Mouse (Mus musculus) hindbrain, embryonic 15.5 days (tissue): Measurements from ENCODE around the gene Atp6v0e2. TPM values are rescaled to one million over a fixed set of nuclear protein-coding genes. Genes with fewer than 3 reads are reported as not detected.

Source experiments
- ATAC-seq: fragments of 200-750 bp; cut with Nextera tagmentation; 2 replicates; pipeline ENCODE4 v1.8.0; 2017; ENCODE audit warnings: low read depth, moderate number of reproducible peaks, moderate TSS enrichment; ENCODE audit not compliant: low FRiP score
- H3K27ac ChIP-seq: fragments of 300-500 bp; sonication (generic); replicated peaks from 2 replicates; pipeline ENCODE4 v1.5.1; 2015; ENCODE audit warnings: mild to moderate bottlenecking, inconsistent platforms
- H3K27me3 ChIP-seq: fragments of 300-500 bp; sonication (generic); 2 replicates; pipeline ENCODE4 v1.6.1; 2015; ENCODE audit warnings: control low read depth, inconsistent platforms
- H3K36me3 ChIP-seq: fragments of 300-500 bp; sonication (generic); 2 replicates; pipeline ENCODE4 v1.6.1; 2015; ENCODE audit warnings: control low read depth, inconsistent platforms
- H3K4me1 ChIP-seq: fragments of 300-500 bp; sonication (generic); replicated peaks from 2 replicates; pipeline ENCODE4 v1.6.1; 2015; ENCODE audit warnings: control low read depth, inconsistent platforms
- H3K4me2 ChIP-seq: fragments of 300-500 bp; sonication (generic); 2 replicates; pipeline ENCODE4 v1.6.1; 2015; ENCODE audit warnings: moderate library complexity, mild to moderate bottlenecking, inconsistent platforms
- H3K4me3 ChIP-seq: fragments of 300-500 bp; sonication (generic); 2 replicates; pipeline ENCODE4 v1.5.1; 2015; ENCODE audit warnings: mild to moderate bottlenecking, inconsistent platforms
- H3K9ac ChIP-seq: fragments of 300-500 bp; sonication (generic); 2 replicates; pipeline ENCODE4 v1.6.1; 2015; ENCODE audit warnings: inconsistent platforms
- H3K9me3 ChIP-seq: fragments of 300-500 bp; sonication (generic); 2 replicates; pipeline ENCODE4 v1.6.1; 2016; ENCODE audit warnings: control low read depth, inconsistent platforms
- WGBS: fragments of 180-500 bp; shearing (Covaris S2); methylation state at CpG from one replicate; pipeline ENCODE4 v1.1.7; 2015; 5-methylcytosine and 5-hydroxymethylcytosine counted together
- polyA plus RNA-seq: library from polyadenylated mRNA; unstranded; fragments of >200 nt; fragmentation: Nextera tagmentation; extraction: Ambion mirVana; gene quantifications from 2 replicates; pipeline ENCODE4 v1.2.1, GENCODE M21; 2015

Gene Atp6v0e2
- 296 and 311 TPM in 2 replicates for polyA plus RNA-seq

- H3K9ac ChIP-seq, result peak within 1 kb of the TSS; percentile 82
- H3K4me3 ChIP-seq, result peak within 1 kb of the TSS; percentile 59
- peaks cover 13% of the 10 kb centered on the region for H3K36me3 ChIP-seq
- no peaks in the 10 kb centered on the region for H3K9me3 ChIP-seq
- H3K27me3 ChIP-seq, result no peaks in the 10 kb centered on the region
- peak within 1 kb of the TSS; percentile 72 for H3K4me2 ChIP-seq
- peak within 1 kb of the TSS; percentile 83 for H3K27ac ChIP-seq
- WGBS, result 3% methylated on average over 38 of the region's 38 CpGs
- peak; percentile 96 for ATAC-seq
- H3K4me1 ChIP-seq, result peaks cover 30% of the 10 kb centered on the region
Measured at GRCm38 (mm10) chr6:48537105-48537954, at the start of gene Atp6v0e2. TSS of gene Atp6v0e2 (plus strand) at chr6:48537615.

- 21% methylated on average over 16 of the region's 25 CpGs for whole genome bisulfite sequencing
- no peaks in the 10 kb centered on the region for H3K27me3 ChIP-seq
- no peak overlapping the region for H3K4me3 ChIP-seq
- no peak overlapping the region for H3K27ac ChIP-seq
- no peaks in the 10 kb centered on the region for H3K36me3 ChIP-seq
- no peaks in the 10 kb centered on the region for H3K9me3 ChIP-seq
- no peak overlapping the region for H3K9ac ChIP-seq
- ATAC-seq, result no peak
- peak overlapping the region; percentile 44 for H3K4me2 ChIP-seq
- peaks cover 5% of the 10 kb centered on the region; the same call in 1 of the 2 replicates for H3K4me1 ChIP-seq
Measured at GRCm38 (mm10) chr6:48487747-48488725, 49.4 kb upstream of the Atp6v0e2 start.

- Histone ChIP-seq H3K4me2 (no peak overlapping the region), H3K36me3 (no peaks in the 10 kb centered on the region), H3K9ac (no peak overlapping the region), H3K27me3 (no peaks in the 10 kb centered on the region), H3K4me1 (peaks cover 5% of the 10 kb centered on the region; the same call in 1 of the 2 replicates), H3K27ac (no peak overlapping the region), H3K9me3 (no peaks in the 10 kb centered on the region), H3K4me3 (no peak overlapping the region)
- WGBS, result 74% methylated on average over 3 of the region's 3 CpGs
- no peak for ATAC-seq
Measured at GRCm38 (mm10) chr6:48489741-48490140, 47.7 kb upstream of the Atp6v0e2 start.

GRCm38 (mm10) chr6:48491361-48491760 lies 46.1 kb upstream of the Atp6v0e2 start:
- Histone ChIP-seq H3K4me2 (no peak overlapping the region), H3K9ac (no peak overlapping the region), H3K27me3 (no peaks in the 10 kb centered on the region), H3K4me3 (no peak overlapping the region), H3K36me3 (no peaks in the 10 kb centered on the region), H3K27ac (no peak overlapping the region), H3K9me3 (no peaks in the 10 kb centered on the region), H3K4me1 (peaks cover 5% of the 10 kb centered on the region; the same call in 1 of the 2 replicates)
- 75% methylated on average over 9 of the region's 9 CpGs for WGBS
- no peak for ATAC-seq

- no peaks in the 10 kb centered on the region for H3K36me3 ChIP-seq
- H3K4me2 ChIP-seq, result no peak overlapping the region
- H3K27me3 ChIP-seq, result no peaks in the 10 kb centered on the region
- no peak overlapping the region for H3K27ac ChIP-seq
- no peaks in the 10 kb centered on the region for H3K9me3 ChIP-seq
- WGBS, result 7% methylated on average over 8 of the region's 8 CpGs
- H3K4me1 ChIP-seq, result no peaks in the 10 kb centered on the region; the same call in 1 of the 2 replicates
- ATAC-seq, result no peak
- no peak overlapping the region for H3K9ac ChIP-seq
- no peak overlapping the region for H3K4me3 ChIP-seq
Measured at GRCm38 (mm10) chr6:48493136-48493730, 44.2 kb upstream of the Atp6v0e2 start.

- H3K27me3 ChIP-seq, result no peaks in the 10 kb centered on the region
- H3K9ac ChIP-seq, result no peak overlapping the region
- no peaks in the 10 kb centered on the region for H3K4me1 ChIP-seq
- no peaks in the 10 kb centered on the region for H3K36me3 ChIP-seq
- H3K27ac ChIP-seq, result no peak overlapping the region
- no peak for ATAC-seq
- H3K9me3 ChIP-seq, result no peaks in the 10 kb centered on the region
- WGBS, result 87% methylated on average over 4 of the region's 4 CpGs
- no peak overlapping the region for H3K4me3 ChIP-seq
- H3K4me2 ChIP-seq, result no peak overlapping the region
Measured at GRCm38 (mm10) chr6:48497521-48497920, 39.9 kb upstream of the Atp6v0e2 start.

- ATAC-seq, result peak; percentile 56
- Histone ChIP-seq H3K9me3 (no peaks in the 10 kb centered on the region), H3K4me2 (peak overlapping the region; percentile 90), H3K4me1 (peaks cover 12% of the 10 kb centered on the region), H3K4me3 (peak overlapping the region; percentile 74), H3K9ac (no peak overlapping the region), H3K36me3 (no peaks in the 10 kb centered on the region), H3K27me3 (no peaks in the 10 kb centered on the region), H3K27ac (no peak overlapping the region)
- WGBS, result 6% methylated on average over 2 of the region's 2 CpGs
Measured at GRCm38 (mm10) chr6:48503847-48504240, 33.6 kb upstream of the Atp6v0e2 start.

GRCm38 (mm10) chr6:48504241-48504854 lies 33.1 kb upstream of the Atp6v0e2 start:
- peak; percentile 98 for ATAC-seq
- H3K9ac ChIP-seq, result peak overlapping the region; percentile 68
- H3K4me1 ChIP-seq, result peaks cover 12% of the 10 kb centered on the region
- peak overlapping the region; percentile 74 for H3K27ac ChIP-seq
- H3K27me3 ChIP-seq, result no peaks in the 10 kb centered on the region
- H3K9me3 ChIP-seq, result no peaks in the 10 kb centered on the region
- peak overlapping the region; percentile 74 for H3K4me3 ChIP-seq
- H3K4me2 ChIP-seq, result peak overlapping the region; percentile 90
- no peaks in the 10 kb centered on the region for H3K36me3 ChIP-seq
- WGBS, result 0% methylated on average over 26 of the region's 26 CpGs

GRCm38 (mm10) chr6:48508087-48508486 lies 29.3 kb upstream of the Atp6v0e2 start:
- WGBS, result 75% methylated on average over 4 of the region's 4 CpGs
- Histone ChIP-seq H3K4me3 (no peak overlapping the region), H3K27ac (no peak overlapping the region), H3K36me3 (peaks cover 11% of the 10 kb centered on the region; the same call in 1 of the 2 replicates), H3K27me3 (no peaks in the 10 kb centered on the region), H3K9me3 (no peaks in the 10 kb centered on the region), H3K9ac (no peak overlapping the region), H3K4me2 (no peak overlapping the region), H3K4me1 (peaks cover 12% of the 10 kb centered on the region)
- no peak for ATAC-seq

- peaks cover 31% of the 10 kb centered on the region for H3K36me3 ChIP-seq
- H3K27ac ChIP-seq, result no peak overlapping the region
- no peaks in the 10 kb centered on the region for H3K9me3 ChIP-seq
- H3K4me1 ChIP-seq, result peaks cover 3% of the 10 kb centered on the region; the same call in 1 of the 2 replicates
- H3K9ac ChIP-seq, result no peak overlapping the region
- H3K27me3 ChIP-seq, result no peaks in the 10 kb centered on the region
- no peak overlapping the region for H3K4me2 ChIP-seq
- no peak for ATAC-seq
- H3K4me3 ChIP-seq, result no peak overlapping the region
- 84% methylated on average over 4 of the region's 4 CpGs for WGBS
Measured at GRCm38 (mm10) chr6:48510426-48510825, 27.0 kb upstream of the Atp6v0e2 start.

GRCm38 (mm10) chr6:48511861-48512260 lies 25.6 kb upstream of the Atp6v0e2 start:
- Histone ChIP-seq H3K36me3 (peaks cover 46% of the 10 kb centered on the region), H3K4me3 (no peak overlapping the region), H3K9me3 (no peaks in the 10 kb centered on the region), H3K9ac (no peak overlapping the region), H3K4me2 (no peak overlapping the region), H3K27me3 (no peaks in the 10 kb centered on the region), H3K4me1 (no peaks in the 10 kb centered on the region), H3K27ac (no peak overlapping the region)
- WGBS, result 93% methylated on average over 7 of the region's 7 CpGs
- ATAC-seq, result no peak
